Mouse (Mus musculus): ENCODE results near the gene Fam205a2. TPM values are rescaled to one million over a fixed set of nuclear protein-coding genes. Genes with fewer than 3 reads are reported as not detected.
"Not testable (repeated sequence)": the region's sequence is repeated elsewhere in the genome, so short reads cannot be mapped to it uniquely, and the experiment has no call there.

Fam205a2 gene
- polyA plus RNA-seq (2015; fragmentation: Nextera tagmentation; extraction: Ambion mirVana), result not detected in 2 replicates

GRCm38 (mm10) chr4:42528075-42528474 is at the start of gene Fam205a2:
Fam205a2 (minus strand) TSS chr4:42528175.
- H3K27ac ChIP-seq; H3K4me1 ChIP-seq; H3K9ac ChIP-seq; H3K27me3 ChIP-seq (replicated peaks); H3K4me2 ChIP-seq; H3K9me3 ChIP-seq; H3K4me3 ChIP-seq (replicated peaks); ATAC-seq (ENCODE audit: insufficient read depth, low FRiP score, low read depth); H3K36me3 ChIP-seq: not testable (repeated sequence)
- WGBS, result no CpG with 5 or more reads among the region's 1 CpGs

Other genes starting within 250 kb of the Fam205a2 start
- not detected in 2 replicates for gene Gm21953, start 233.9 kb downstream of the Fam205a2 start, polyA plus RNA-seq (2015; fragmentation: Nextera tagmentation; extraction: Ambion mirVana)
- not detected in 2 replicates for gene Fam205a3, start 209.8 kb downstream of the Fam205a2 start, polyA plus RNA-seq (2015; fragmentation: Nextera tagmentation; extraction: Ambion mirVana)
- not detected in 2 replicates for gene Gm21586, start 88.8 kb downstream of the Fam205a2 start, polyA plus RNA-seq (2015; fragmentation: Nextera tagmentation; extraction: Ambion mirVana)
- gene Gm2163, start 61.4 kb downstream of the Fam205a2 start, polyA plus RNA-seq (2015; fragmentation: Nextera tagmentation; extraction: Ambion mirVana), result 0.06 and 0.08 TPM in 2 replicates
- gene Gm10591, start 84.0 kb upstream of the Fam205a2 start, polyA plus RNA-seq (2015; fragmentation: Nextera tagmentation; extraction: Ambion mirVana), result not detected in 2 replicates
- gene Gm2564, start 101.5 kb upstream of the Fam205a2 start, polyA plus RNA-seq (2015; fragmentation: Nextera tagmentation; extraction: Ambion mirVana), result 0.37 and 0.58 TPM in 2 replicates
- gene Ccl27b, start 127.1 kb upstream of the Fam205a2 start, polyA plus RNA-seq (2015; fragmentation: Nextera tagmentation; extraction: Ambion mirVana), result not detected in 2 replicates
- gene Il11ra2, start 133.7 kb upstream of the Fam205a2 start, polyA plus RNA-seq (2015; fragmentation: Nextera tagmentation; extraction: Ambion mirVana), result not detected in 2 replicates
- gene 4930578G10Rik, start 207.4 kb upstream of the Fam205a2 start, polyA plus RNA-seq (2015; fragmentation: Nextera tagmentation; extraction: Ambion mirVana), result not detected in 2 replicates
- 0.45 TPM in 1 of 2 replicates, not detected in the other for gene Ccl19, start 228.4 kb upstream of the Fam205a2 start, polyA plus RNA-seq (2015; fragmentation: Nextera tagmentation; extraction: Ambion mirVana)
- gene Ccl21a, start 245.8 kb upstream of the Fam205a2 start, polyA plus RNA-seq (2015; fragmentation: Nextera tagmentation; extraction: Ambion mirVana), result 41.8 and 47.0 TPM in 2 replicates